Mouse (Mus musculus): ENCODE measurements around the gene Rpap2. TPM values are rescaled to one million over a fixed set of nuclear protein-coding genes. Genes with fewer than 3 reads are reported as not detected.

Rpap2 gene
- total RNA-seq (2015), result 8.2 and 10.1 TPM in 2 replicates
- 9.9 and 11.7 TPM in 2 replicates for total RNA-seq (2017)

- ATAC-seq (ENCODE audit: poor library complexity, severe bottlenecking), result peak; percentile 90
Measured at GRCm38 (mm10) chr5:107597301-107598077, at the start of gene Rpap2, which contains the start of gene Glmn. Gene Rpap2 (plus strand): TSS chr5:107597373. Gene Glmn (minus strand): TSS chr5:107597888.

- no peak for ATAC-seq (ENCODE audit: poor library complexity, severe bottlenecking)
Measured at GRCm38 (mm10) chr5:107547955-107548354, 49.2 kb upstream of the Rpap2 start.

- ATAC-seq (ENCODE audit: poor library complexity, severe bottlenecking), result no peak
Measured at GRCm38 (mm10) chr5:107548444-107548843, 48.7 kb upstream of the Rpap2 start.

GRCm38 (mm10) chr5:107554336-107554735, 42.8 kb upstream of the Rpap2 start:
- ATAC-seq (ENCODE audit: poor library complexity, severe bottlenecking), result no peak

GRCm38 (mm10) chr5:107556969-107557368, 40.2 kb upstream of the Rpap2 start:
- no peak for ATAC-seq (ENCODE audit: poor library complexity, severe bottlenecking)

GRCm38 (mm10) chr5:107569148-107569547, 28.0 kb upstream of the Rpap2 start:
- ATAC-seq (ENCODE audit: poor library complexity, severe bottlenecking), result no peak

GRCm38 (mm10) chr5:107598380-107598779, 1.2 kb downstream of the Rpap2 start:
- no peak for ATAC-seq (ENCODE audit: poor library complexity, severe bottlenecking)

GRCm38 (mm10) chr5:107611224-107611623, 14.1 kb downstream of the Rpap2 start:
- peak; percentile 97 for ATAC-seq (ENCODE audit: poor library complexity, severe bottlenecking)

GRCm38 (mm10) chr5:107617986-107618385, 20.8 kb downstream of the Rpap2 start:
- no peak for ATAC-seq (ENCODE audit: poor library complexity, severe bottlenecking)

- no peak for ATAC-seq (ENCODE audit: poor library complexity, severe bottlenecking)
Measured at GRCm38 (mm10) chr5:107621327-107621726, 24.2 kb downstream of the Rpap2 start.

- ATAC-seq (ENCODE audit: poor library complexity, severe bottlenecking), result no peak
Measured at GRCm38 (mm10) chr5:107633651-107634050, 36.5 kb downstream of the Rpap2 start.

GRCm38 (mm10) chr5:107637106-107637505, 39.9 kb downstream of the Rpap2 start:
- ATAC-seq (ENCODE audit: poor library complexity, severe bottlenecking), result no peak

GRCm38 (mm10) chr5:107638366-107638765, 41.2 kb downstream of the Rpap2 start:
- ATAC-seq (ENCODE audit: poor library complexity, severe bottlenecking), result no peak

- no peak for ATAC-seq (ENCODE audit: poor library complexity, severe bottlenecking)
Measured at GRCm38 (mm10) chr5:107644595-107644994, 47.4 kb downstream of the Rpap2 start.

GRCm38 (mm10) chr5:107645935-107646334, 48.8 kb downstream of the Rpap2 start:
- ATAC-seq (ENCODE audit: poor library complexity, severe bottlenecking), result no peak

- ATAC-seq (ENCODE audit: poor library complexity, severe bottlenecking), result no peak
Measured at GRCm38 (mm10) chr5:107647580-107647979, 50.4 kb downstream of the Rpap2 start.

GRCm38 (mm10) chr5:107648552-107649125, 51.5 kb downstream of the Rpap2 start:
- peak; percentile 17; the same call in 1 of the 2 replicates for ATAC-seq (ENCODE audit: poor library complexity, severe bottlenecking)

- ATAC-seq (ENCODE audit: poor library complexity, severe bottlenecking), result no peak
Measured at GRCm38 (mm10) chr5:107649680-107650079, 52.5 kb downstream of the Rpap2 start.

- peak; percentile 55 for ATAC-seq (ENCODE audit: poor library complexity, severe bottlenecking)
Measured at GRCm38 (mm10) chr5:107650427-107650826, 53.3 kb downstream of the Rpap2 start.

GRCm38 (mm10) chr5:107652055-107652660, 55.0 kb downstream of the Rpap2 start:
- no peak for ATAC-seq (ENCODE audit: poor library complexity, severe bottlenecking)

- ATAC-seq (ENCODE audit: poor library complexity, severe bottlenecking), result peak; percentile 40; the same call in 1 of the 2 replicates
Measured at GRCm38 (mm10) chr5:107678392-107678791, 81.2 kb downstream of the Rpap2 start.

- ATAC-seq (ENCODE audit: poor library complexity, severe bottlenecking), result peak; percentile 54
Measured at GRCm38 (mm10) chr5:107681300-107681699, 84.1 kb downstream of the Rpap2 start.
